Mouse (Mus musculus) lung, postnatal 25 days (tissue): Measurements from ENCODE around the gene Maml3.

ENCODE experiments used
- DNase-seq: peaks from one replicate; pipeline ENCODE4 v3.0.0; 2022; ENCODE audit warnings: low spot score

Gene Maml3

DNA sequence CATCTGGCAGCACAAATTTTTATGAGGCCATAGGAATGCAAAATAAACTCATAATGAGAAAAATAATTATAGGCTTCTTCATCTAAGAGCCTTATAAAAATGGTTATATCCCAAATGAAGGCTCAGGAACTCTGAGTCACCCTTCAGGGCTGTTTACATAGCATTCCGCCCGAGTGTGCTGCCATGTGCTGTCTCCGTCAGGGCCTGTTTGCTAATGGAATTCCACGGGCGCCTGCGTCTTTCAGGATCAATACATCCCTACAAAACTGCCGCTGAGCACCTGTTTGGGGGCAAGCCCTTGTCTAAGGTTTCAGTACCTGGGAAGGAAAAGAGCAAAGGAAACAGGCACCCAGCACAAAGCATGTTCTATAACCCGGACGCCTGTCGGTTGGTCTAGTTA is 279.3 kb downstream of the Maml3 start:
- no peak for DNase-seq

DNA sequence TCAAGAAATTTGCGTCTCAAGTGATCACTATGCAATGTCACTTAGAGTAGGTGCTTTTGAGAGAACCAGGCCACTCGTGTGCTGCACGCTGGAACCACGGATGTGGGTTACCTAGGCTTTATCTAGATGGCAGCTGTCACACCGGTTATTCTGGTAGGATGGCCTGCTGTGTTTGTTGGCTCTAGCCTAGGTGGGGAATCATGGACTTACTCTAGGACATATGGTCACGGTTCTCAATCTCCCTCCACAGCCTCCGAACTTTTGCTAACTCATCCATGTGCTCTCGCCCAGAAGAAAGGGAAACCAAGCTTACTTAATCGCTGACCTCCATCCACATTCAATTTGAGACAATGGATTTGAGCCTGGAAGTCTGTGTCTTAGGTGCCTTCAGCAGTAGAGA is 280.4 kb downstream of the Maml3 start:
- no peak for DNase-seq

DNA sequence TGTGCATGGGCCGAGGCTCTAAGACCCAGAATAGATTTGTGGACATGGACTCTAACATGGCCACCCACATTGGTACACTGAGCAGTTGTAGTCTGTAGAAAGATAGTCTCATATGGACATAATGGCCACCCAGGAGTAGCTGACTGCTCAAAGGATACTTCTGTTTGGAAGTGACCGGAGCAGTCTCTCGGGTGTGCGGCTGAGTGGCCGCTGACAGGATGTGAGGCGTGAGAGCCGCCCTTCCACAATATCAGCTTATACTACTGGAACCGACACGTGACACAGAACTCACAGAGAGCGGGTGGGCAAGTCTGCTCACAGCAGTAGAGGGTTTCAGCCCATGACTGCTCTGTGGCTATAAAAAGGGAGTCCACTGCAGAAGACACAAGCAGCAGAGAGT is 283.3 kb downstream of the Maml3 start:
- DNase-seq = no peak

DNA sequence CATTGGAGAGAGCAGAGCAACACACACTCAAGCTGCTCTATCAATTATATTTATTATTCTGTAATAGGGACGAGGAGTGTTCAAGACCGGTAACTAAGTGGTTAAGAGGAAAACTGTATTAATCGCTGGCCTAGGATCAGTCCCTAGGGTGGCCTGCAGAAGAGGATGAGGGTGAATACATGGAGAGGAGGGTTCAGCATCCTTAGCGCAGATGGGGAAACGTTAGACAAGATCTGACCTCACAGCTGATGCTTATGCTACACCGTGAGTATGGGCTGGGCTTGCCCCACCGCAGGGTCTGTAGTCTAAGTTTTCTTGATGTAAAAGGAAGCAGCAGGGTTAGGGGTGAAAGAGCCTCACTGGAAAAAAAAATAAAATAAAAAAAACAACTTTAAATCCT is 285.8 kb downstream of the Maml3 start:
- DNase-seq = no peak

DNA sequence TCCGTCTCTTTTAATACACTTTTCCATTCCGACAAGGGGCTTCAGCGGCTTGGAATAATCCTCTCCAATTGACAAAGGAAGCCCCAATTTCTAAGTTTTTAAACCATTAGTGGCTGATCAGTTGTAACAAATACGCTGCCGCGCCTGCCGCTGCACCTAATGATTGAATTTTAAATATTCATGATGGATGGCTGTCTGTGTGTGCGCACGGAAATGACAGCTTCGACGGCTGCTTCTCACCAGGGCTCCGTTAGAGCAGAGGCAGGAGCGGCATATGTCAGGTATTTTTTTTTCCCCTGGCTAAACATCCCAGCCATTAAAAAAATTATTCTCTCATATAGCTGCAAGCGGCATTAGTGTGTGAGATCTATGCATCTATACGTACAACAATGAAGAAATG is 287.0 kb downstream of the Maml3 start:
- DNase-seq = no peak

DNA sequence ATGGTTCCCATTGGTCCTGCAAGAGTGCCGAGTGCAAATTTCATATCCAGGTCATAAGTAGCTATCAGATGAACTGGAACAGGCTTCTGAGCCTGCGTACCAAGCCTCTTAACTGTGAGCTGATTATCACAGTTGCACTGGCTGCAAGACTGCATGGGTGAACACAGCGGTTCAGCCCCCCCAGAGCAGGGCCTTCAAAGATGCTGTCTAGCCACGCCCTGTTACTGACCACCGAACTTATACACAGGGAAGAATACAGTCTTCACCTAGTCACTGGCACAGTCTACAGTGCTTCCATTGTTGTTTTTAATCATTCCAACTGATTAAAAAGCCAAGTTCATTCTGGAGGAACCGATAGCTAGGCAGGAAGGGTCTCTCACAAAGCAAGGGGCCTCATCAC is 287.5 kb downstream of the Maml3 start:
- no peak for DNase-seq

DNA sequence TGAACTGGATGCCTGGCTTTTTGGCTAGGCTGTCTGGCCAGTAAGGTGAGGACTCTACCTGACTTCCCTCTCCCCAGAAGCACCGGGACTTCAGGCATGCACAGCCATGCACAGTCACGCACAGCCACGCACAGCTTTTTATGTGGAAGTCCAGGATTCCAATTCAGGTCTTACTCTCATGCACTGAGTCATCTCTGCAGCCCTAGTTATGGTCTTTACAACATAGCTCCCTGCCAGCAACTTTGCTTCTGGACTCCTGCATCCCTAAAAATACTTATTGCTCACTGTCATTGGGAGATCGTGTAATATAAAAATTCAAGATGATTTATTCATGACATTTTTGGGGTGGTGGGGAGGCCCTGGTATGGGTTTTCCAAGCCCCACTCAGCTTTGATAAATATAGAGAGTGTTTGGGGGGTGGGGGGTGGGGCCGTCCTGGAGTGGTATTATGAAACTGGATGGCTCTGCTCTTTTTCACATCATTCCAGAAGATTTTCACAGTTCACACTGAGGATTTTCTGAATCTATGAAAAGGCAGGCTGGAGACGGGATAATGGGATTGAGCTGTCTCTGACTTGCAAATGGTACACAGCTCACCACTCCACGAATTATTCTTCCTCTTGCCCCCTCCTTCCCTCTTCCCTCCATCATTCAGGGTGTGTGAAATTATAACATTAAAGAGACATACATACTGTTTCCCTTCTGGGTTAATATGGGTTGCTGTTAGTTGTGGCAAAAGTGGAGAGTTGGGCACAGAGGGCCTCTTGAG is 288.2 kb downstream of the Maml3 start:
- no peak for DNase-seq

DNA sequence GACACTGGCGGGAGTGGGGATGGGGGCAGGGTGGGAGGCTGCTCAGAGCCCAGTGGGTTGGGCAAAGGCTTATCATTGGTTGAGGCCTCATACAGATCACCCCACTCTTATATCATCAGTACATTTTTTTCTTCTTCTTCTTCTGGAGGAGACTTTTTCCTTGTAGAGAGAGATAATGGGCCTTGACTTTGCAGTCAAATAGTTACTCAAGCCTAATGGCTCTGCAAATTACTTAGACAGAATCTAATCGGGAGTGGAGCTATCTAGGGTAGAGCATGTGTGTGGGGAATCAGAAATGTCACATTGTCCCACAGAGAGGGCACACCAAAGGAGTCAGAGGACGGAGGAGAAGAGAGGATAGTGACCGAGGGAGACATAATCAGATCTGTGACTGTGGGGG is 290.8 kb downstream of the Maml3 start:
- no peak for DNase-seq

DNA sequence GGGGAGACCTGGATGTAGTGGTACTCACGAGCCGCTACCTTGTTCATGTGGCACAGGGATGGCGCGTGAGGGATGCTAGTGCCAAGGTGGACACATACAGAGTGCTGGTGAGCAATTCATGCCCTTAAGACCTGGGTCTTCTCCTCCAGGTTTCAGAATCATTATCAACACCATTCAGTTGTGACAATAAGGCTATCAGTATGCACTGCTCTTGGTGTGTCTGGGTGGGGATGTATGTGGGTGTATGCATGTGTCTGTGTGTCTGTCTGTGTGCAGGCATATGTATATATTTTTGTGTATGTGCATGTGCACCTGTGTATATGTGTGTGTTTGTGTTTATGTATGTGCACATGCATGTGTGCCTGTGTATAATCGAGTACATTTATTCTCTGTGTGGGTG is 291.7 kb downstream of the Maml3 start:
- no peak for DNase-seq

DNA sequence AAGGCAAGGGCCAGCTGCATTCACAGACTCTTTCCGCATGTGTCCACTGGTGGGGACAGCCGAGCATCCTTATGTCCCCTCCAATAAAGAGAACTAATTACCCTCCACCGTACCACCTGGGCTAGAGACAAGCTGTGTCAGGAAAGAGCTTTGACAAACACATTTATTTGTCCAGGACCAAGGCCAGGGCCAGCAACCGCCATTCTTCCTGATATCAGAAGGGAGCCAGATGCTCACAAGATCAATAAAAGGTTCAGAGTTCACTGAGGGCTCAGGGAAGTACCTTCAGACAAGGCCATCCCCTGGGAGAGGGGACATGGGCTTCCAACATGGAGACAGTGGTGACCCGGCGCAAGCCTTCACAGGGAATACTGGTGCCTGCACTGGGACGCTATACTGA is 294.1 kb downstream of the Maml3 start:
- DNase-seq = no peak

DNA sequence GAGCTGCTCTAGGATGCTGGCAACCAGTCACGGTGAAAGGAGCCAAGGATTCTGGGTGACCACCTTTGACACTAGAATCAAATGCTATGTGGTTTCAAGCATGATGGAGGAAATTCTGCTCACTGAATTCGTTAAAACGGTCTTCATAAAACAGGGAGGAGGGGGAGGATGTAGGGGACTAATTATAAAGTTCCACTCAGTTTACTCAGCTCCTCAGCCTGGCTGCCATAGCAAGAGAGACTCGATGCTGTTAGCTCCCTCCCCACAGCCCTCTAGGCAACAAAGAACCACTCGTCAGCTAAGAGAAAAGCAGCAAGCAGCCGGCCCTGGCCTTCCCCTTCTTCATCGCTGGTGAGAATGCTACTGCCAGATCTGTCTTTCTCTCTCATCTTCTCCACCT is 295.1 kb downstream of the Maml3 start:
- DNase-seq = no peak

DNA sequence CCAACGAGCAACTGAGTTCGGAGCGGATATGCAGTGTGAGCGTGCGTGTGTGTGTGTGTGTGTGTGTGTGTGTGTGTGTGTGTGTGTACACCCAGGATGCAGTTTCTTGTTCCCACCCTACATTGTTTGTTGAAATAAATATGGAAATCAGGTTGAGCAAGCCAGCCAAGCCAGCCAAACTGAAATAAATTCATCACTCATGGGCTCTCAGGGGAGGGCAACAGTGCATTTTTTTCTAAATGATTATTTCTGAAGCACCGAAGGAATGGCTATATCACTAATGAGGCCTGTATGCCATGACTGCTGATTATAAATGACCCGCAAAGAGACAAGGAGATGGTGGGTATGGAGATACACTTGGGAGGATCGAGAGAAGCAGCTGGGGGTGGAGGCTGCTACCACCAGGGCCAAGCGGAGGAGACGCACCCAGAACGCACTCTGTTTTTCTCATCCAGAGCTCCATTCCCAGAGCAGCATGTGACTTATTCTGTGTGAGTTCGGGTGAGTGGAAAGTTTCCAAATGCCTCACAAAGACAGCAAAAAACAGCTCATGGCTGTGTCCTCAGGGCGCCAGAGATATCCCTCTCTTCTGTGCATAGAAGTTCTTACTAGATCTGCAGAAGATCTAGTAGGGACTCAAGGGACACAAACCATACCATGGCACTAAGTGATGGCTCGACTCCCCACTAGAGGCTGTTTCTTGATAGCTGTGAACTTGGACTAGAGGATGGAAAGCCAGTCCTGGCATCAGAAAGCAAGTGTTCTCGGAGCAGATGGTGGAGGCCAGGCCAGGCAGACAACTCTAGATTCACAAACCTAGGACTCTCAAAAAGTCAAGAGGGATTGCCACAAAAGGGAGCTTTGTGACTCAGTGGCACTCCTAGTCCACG is 296.6 kb downstream of the Maml3 start:
- peak; percentile 29 for DNase-seq

DNA sequence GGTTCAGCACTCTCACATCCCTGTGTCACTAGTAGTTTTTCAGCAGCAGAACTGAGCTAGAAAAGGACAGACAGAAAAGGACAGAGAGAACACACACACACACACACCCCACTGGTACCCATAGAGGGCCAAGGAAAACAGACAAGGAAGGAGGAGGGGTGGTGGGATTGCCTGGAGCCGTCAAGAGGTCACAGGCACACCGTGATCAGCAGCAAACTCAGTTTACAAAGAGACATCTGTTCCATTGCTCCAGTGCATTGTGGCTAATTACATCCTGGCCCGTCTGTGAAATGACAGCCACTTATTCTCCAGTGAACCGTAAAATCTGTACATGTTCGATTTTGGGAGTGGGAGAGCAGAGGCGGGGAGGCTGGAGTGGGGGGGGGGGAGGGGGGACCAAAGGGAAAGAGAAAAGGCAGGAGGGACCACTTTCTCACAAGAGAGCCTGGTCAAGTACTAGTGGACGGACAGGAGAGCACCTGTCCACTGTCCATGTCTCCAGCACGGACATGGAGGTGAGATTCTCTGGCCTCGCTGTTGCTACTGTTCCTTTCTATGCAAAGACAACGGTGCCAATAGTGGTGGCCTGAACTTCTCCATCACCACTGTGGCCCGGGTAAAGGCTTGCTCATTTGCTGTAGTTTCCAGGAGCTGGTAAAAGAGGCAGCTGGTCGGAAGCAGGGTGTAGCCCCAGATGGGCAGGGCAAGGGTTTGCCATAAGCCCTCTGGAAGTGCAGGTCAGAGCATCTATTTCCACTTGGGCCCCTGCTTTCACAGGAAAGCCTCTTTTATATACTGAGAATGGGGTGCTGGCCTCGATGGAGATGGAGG is 299.2 kb downstream of the Maml3 start:
- no peak for DNase-seq

DNA sequence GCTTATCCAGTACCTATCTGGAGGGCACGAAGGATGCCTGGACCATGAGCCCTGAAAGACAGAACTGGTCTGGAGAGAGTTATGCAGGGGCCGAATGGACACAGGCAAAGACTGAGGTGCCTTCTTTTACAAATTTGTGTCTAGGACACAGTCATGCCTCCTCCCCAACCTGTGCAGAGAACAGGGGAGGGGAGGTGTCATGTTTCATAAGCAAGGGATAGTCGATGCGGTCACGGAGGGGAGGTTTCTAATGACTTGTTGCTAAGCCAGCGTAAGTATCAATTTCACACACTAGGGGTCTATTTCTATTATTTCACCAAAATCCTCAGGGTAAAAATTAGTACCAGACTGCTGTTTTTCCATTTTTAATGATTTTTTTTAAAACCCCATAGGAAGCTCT is 301.0 kb downstream of the Maml3 start:
- DNase-seq = no peak

DNA sequence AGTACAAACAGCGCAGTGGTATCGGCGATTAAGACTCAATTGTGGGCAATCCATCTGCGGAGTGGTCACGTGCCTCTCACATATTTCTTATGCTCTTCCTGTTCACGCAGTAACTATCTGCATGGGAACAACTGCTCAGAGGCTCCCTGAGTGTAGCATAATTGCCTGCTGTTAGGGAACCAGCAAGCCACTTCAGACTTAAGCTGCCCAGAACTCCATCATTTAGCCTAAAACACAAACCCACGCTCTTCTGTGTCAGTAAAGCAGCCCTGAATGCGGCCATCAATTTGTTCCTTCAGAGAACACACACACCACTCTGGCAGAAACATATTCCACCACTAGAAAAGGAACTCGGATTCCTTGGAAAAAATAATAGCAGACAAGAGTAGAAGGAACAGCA is 305.2 kb downstream of the Maml3 start:
- no peak for DNase-seq

DNA sequence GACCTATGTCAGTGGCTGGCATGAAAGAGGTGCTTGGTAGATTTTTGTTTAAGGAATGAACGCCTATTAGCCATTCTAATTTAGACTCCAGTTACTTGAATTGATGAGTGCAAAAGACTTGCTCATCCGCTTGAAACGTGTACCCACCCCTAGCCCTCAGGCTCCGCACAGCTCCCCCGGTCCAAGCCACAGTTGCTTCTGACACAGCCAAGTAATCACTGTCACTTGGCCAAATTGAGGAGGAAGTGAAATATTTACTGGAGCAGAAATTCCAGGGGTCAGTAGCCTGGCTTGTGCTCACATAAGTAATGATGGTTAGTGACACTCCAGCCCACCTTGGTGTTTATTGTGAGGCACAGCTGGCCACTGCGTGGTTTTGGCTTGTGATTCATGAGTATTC is 308.0 kb downstream of the Maml3 start:
- peak; percentile 39 for DNase-seq

DNA sequence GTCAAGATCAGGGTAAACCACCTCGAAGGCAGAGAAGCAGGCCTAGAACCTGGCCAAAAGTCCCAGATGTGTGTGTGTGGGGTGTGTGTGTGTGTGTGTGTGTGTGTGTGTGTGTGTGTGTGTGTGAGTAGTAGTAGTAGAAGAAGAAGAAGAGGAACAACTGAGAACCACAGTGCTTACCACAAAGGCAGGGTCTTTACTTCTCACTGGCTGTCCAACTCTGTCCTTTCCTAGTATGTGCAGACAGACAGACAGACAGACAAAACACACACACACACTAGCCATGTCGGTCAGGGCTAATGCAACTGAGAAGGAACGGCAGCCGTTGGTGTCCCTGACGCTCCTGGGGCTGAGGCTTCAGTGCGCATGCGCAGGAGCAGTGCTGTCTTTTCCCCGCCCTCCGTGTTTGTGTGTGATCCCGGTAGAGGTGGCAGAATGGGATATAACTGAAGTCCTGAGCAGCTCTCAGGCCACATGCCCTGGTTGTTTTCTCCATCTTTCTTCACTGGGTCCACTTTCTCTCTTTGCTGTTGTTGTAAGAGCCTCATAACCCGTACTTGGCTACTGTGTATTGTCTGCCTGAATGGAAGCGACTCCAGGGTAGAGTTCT is 308.6 kb downstream of the Maml3 start:
- peak; percentile 39 for DNase-seq

DNA sequence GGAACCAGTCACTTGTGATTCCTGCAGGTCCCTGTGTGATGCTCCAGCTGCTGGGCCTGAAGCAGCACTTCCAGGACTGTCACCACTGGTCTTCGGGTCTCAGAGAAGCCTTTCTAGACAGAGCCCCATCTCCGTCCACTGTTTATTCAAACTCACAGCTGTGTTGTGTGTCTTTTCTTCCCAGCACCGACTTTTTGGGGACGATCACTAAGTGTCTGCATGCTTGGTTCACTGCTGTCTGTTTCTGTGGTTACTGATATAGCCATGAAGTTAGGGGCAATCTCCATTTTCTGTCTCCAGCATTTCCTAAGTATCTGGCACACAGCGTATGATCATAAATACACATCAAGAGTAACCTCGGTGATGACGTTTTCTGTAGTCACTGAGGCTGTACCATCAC is 313.3 kb downstream of the Maml3 start:
- DNase-seq = no peak

DNA sequence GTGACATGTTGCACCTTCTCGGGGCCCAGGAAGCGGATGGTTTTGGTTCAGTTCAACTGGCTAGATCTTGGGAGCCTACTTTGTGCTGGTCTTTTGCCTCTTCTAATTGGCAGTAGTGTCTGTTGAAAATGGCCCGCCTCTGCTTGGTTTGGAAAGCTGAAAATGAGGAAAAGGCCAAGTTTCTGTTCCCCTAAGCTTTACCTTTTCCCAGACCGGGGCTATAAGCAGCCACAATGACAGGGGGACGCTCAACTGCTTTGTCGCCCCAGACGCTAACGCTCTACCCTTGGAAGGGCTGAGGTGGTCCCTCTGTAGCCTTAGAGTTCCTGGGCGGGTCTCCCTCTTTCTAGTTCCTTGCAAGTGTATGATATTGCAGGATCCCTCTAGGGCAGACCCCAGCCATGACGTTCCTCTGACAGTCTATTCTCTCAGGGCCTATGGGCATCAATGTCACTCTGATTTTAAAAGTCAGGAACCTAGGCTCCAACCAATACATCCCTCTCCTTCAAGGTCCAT is 315.4 kb downstream of the Maml3 start:
- DNase-seq = no peak

DNA sequence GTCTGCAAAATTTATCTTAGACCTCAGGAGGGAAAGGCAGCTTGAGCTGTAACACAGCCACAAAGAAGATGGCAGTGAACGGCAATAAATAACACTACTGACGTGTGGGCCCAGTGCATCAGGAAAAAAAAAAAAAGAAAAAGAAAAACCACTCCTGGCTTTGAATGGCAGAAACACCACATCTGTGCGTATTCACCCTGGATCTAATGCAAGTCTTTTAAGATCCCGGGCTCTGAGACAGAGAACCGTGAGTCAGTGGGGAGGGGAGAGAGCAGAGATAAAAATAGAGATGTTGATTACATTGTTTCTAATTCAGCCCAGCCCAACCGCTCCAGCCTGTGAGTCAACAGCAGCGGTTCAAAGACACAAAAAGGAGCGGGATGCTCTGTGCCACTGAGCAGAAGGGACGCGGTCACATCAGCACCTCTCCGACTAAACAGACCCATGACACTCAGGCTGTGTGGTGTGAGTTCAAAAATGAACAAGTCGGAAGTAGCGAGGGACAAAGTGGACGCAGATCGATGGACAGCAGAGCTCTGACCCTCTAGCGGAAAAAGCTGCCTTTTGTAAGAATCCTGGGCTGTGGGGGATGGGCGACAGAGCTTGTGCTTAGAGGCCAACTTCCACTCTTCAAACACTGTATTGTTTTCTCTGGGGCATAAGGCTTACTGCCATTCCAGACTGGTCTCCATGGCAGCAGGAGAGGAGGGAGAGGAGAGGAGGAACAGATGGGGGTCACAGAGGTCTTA is 316.1 kb downstream of the Maml3 start:
- DNase-seq = peak; percentile 54

DNA sequence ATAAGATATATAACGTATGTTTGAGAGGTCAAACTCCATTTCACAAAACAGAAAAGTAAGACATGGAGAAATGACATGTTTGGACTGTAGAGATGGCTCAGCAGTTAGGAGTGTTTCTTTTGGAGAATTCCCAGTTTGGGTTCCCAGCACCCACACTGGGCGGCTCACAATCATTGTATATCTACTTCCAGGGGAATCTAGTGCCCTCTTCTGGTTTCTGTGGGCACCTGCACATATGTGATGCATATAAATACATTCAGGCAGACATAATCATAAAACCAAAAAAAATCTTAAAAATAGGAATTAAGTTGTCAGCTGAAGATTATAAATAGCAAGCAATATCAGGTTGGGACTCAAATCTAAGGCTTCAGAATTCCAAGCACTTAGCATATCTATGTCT is 316.9 kb downstream of the Maml3 start:
- no peak for DNase-seq
